Comparison of ENCODE assay signal across 19 mouse cellular contexts in the genomic region with DNA sequence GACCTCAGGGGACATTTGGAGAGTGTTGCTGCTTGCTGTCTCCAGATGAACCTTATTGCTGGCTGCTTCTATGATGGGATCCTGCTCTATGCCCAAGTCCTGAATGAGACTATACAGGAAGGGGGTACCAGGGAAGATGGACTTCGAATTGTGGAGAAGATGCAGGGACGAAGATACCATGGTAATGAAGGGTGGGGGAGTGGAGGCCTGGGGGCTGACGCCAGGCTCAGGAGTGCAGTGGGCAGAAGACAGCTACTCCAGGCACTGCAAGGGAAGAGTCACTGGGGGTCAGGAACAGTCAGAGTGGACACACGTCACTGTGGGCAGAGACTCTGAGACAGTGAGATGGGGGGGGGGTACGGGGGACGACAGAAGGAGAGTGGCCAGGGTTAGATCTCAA. TPM values are rescaled to one million over a fixed set of nuclear protein-coding genes. Genes with fewer than 3 reads are reported as not detected.
DNase-seq lines count a peak whose midpoint lies in the region; TF ChIP-seq lines count a peak whose summit lies in the region.
"Had no signal": no experiment of that assay in that cellular context is flagged by ENCODE, and none has a peak within 500 bp of the region (broad histone marks: within the 10 kb centered on the region; RNA-seq: fewer than 3 reads in every experiment).

No protein-coding gene starts in this region.

- TF ChIP-seq CTCF in gastrocnemius, adult 2 months (IDR thresholded peaks at IDR 0.05): no peak

- peak; percentile 6 for DNase-seq in gastrocnemius, adult 2 months
- DNase-seq in gastrocnemius, postnatal 4 days (ENCODE audit: low spot score in 2 of 2): no peak
- DNase-seq in kidney, postnatal 10 days: peak; percentile 2
- no peak for DNase-seq in kidney, adult 9 months
- peak; percentile 0 for DNase-seq in right cerebral cortex, postnatal 25 days
- DNase-seq in right cerebral cortex, postnatal 4 days: no peak
- DNase-seq in embryo, embryonic 10.5 days (ENCODE audit: low spot score): no peak
- DNase-seq: cerebellum, adult 11-12 months; cerebellum, adult 9-10 months; gastrocnemius, postnatal 14 days; heart, postnatal 14 days had no signal

- intact Hi-C loops in gastrocnemius, adult 2 months (cut with DNase I): no loop called here

- no peak overlapping the region for H3K4me3 ChIP-seq in gastrocnemius, adult 2 months
- H3K4me3 ChIP-seq: embryonic facial prominence, embryonic 15.5 days; erythroblast, embryonic 14.5 days; forebrain, embryonic 10.5 days; heart, embryonic 15.5 days; hindbrain, embryonic 10.5 days had no signal

- H3K27ac ChIP-seq in gastrocnemius, adult 2 months: no peak overlapping the region
- H3K27ac ChIP-seq: embryonic facial prominence, embryonic 15.5 days; forebrain, embryonic 10.5 days; heart, embryonic 15.5 days; hindbrain, embryonic 10.5 days; hindbrain, embryonic 14.5 days had no signal

RNA-seq across cellular contexts. Expression of a gene that starts 8.8 kb away (rescaled TPM):
- total RNA-seq in gastrocnemius, adult 2 months (2021): 10 to 100 TPM; 32.4 to 51.4 TPM
- total RNA-seq in gastrocnemius, postnatal 4 days (2021): 10 to 100 TPM; 42.9 to 49.7 TPM

RNA-seq across cellular contexts. Expression of a gene that starts 12.9 kb away (rescaled TPM):
- under 1 TPM in 1 of 2 experiments, not detected in 1; 0.31 TPM for total RNA-seq in gastrocnemius, adult 2 months (2021)
- total RNA-seq in gastrocnemius, postnatal 4 days (2021): under 1 TPM in 1 of 2 experiments, not detected in 1; 0.26 TPM
- total RNA-seq: gastrocnemius, postnatal 14 days; granulocyte monocyte progenitor cell, adult 5-6 weeks had no signal

RNA-seq across cellular contexts. Expression of a gene that starts 15.8 kb away (rescaled TPM):
- total RNA-seq in gastrocnemius, adult 2 months (2021): 10 to 100 TPM; 35.8 to 47.9 TPM
- total RNA-seq in gastrocnemius, postnatal 4 days (2021): 10 to 100 TPM; 57.6 to 66.5 TPM

RNA-seq across cellular contexts. Expression of a gene that starts 28.3 kb away (rescaled TPM):
- total RNA-seq in gastrocnemius, adult 2 months (2021): 10 to 100 TPM in 1 of 2 experiments, 1 to 10 TPM in 1; 8.4 to 14.9 TPM
- 10 to 100 TPM in 1 of 2 experiments, 1 to 10 TPM in 1; 9.4 to 12.0 TPM for total RNA-seq in gastrocnemius, postnatal 4 days (2021)

RNA-seq across cellular contexts. Expression of a gene that starts 28.5 kb away (rescaled TPM):
- total RNA-seq in gastrocnemius, adult 2 months (2021): under 1 TPM; 0.08 to 0.15 TPM
- total RNA-seq in gastrocnemius, postnatal 4 days (2021): under 1 TPM; 0.13 to 0.44 TPM
- total RNA-seq: adrenal gland, postnatal 14 days had no signal

Comparison
In these comparisons a context has a peak if more than half of its experiments do, and no peak if none do; other contexts are left out.
1. DNase-seq: peak in gastrocnemius, adult 2 months (single experiment), kidney, postnatal 10 days (single experiment) and right cerebral cortex, postnatal 25 days (single experiment); none in gastrocnemius, postnatal 4 days (0 of 2), kidney, adult 9 months (single experiment), right cerebral cortex, postnatal 4 days (single experiment) and embryo, embryonic 10.5 days (single experiment).